Mouse (Mus musculus) CH12.LX (cell line): Measurements from ENCODE around the gene Gm20867. TPM values are rescaled to one million over a fixed set of nuclear protein-coding genes. Genes with fewer than 3 reads are reported as not detected.
"Not testable (repeated sequence)": the region's sequence is repeated elsewhere in the genome, so short reads cannot be mapped to it uniquely, and the experiment has no call there.

Experiments used
- DNase-seq: peaks from one replicate; pipeline ENCODE4 v3.0.0-alpha.2; 2013; ENCODE audit errors: extremely low read depth
- H3K27ac ChIP-seq: 2 replicates; pipeline ENCODE4 v1.5.1; 2012; ENCODE audit warnings: low read depth, mild to moderate bottlenecking, control low read depth, moderate library complexity; ENCODE audit not compliant: insufficient read depth
- H3K27me3 ChIP-seq: replicated peaks from 2 replicates; pipeline ENCODE3; 2012; ENCODE audit warnings: inconsistent platforms
- H3K36me3 ChIP-seq, 2 experiments: replicated peaks in 1 of 2; 2 replicates each; pipeline versions ENCODE3 to v1.6.1; 2012; ENCODE audit warnings: inconsistent platforms in 1 of 2, low read length in 1 of 2, mild to moderate bottlenecking in 1 of 2, mixed read lengths in 1 of 2, moderate library complexity in 1 of 2; ENCODE audit not compliant: control insufficient read depth in 1 of 2, insufficient read depth in 1 of 2
- H3K4me1 ChIP-seq, 2 experiments: 2 replicates each; pipeline ENCODE4 v1.6.1; 2012; ENCODE audit warnings: inconsistent platforms in 1 of 2, moderate library complexity in 1 of 2; ENCODE audit not compliant: insufficient read depth in 2 of 2, control insufficient read depth in 1 of 2
- H3K4me2 ChIP-seq: 2 replicates; pipeline ENCODE4 v1.6.1; 2012; ENCODE audit warnings: low read depth, mild to moderate bottlenecking, control low read depth; ENCODE audit not compliant: poor library complexity, insufficient read depth, severe bottlenecking
- H3K4me3 ChIP-seq, 3 experiments: fragments of 150-350 bp in 1 of 3; sonication (generic) in 1 of 3; replicated peaks in 1 of 3; 2 replicates each; pipeline versions ENCODE3 to v1.5.1; 2011 to 2012; ENCODE audit warnings: low read depth in 2 of 3, low read length in 2 of 3, mild to moderate bottlenecking in 2 of 3, moderate library complexity in 2 of 3, control low read depth in 1 of 3, improper control_type of control experiment in 1 of 3, inconsistent platforms in 1 of 3, mixed read lengths in 1 of 3; ENCODE audit not compliant: poor library complexity in 1 of 3
- H3K79me2 ChIP-seq: replicated peaks from 2 replicates; pipeline ENCODE4 v1.6.1; 2012; ENCODE audit warnings: mild to moderate bottlenecking, moderate library complexity; ENCODE audit not compliant: control insufficient read depth, poor library complexity, insufficient read depth, severe bottlenecking; ENCODE audit errors: extremely low read depth
- H3K9ac ChIP-seq: 2 replicates; pipeline ENCODE4 v1.6.1; 2012; ENCODE audit warnings: low read depth, mild to moderate bottlenecking, control low read depth, moderate library complexity; ENCODE audit not compliant: insufficient read depth
- H3K9me3 ChIP-seq: replicated peaks from 2 replicates; pipeline ENCODE3; 2012; ENCODE audit warnings: low read length, inconsistent platforms, mixed read lengths
- dilution Hi-C: fragments of 300-500 bp; cut with MboI; formaldehyde crosslinking; loops from 2 replicates; pipeline ENCODE4 v1.14.3; 2020; ENCODE audit warnings: low sequenced_read_pairs; ENCODE audit not compliant: extremely low pct_unique_long_range_greater_than_20kb, extremely low pct_ligation_motif_present
- in situ Hi-C: fragments of 300-500 bp; cut with MboI; formaldehyde crosslinking; loops from 3 replicates; pipeline ENCODE4 v1.14.3; 2019; ENCODE audit warnings: low sequenced_read_pairs, low pct_ligation_motif_present, low pct_unique_long_range_greater_than_20kb, mixed read lengths
- polyA plus RNA-seq: library from polyadenylated mRNA; unstranded; fragments of >175 nt; gene quantifications from 2 replicates; pipeline ENCODE4 v1.2.1, GENCODE M21; 2012; ENCODE audit warnings: low read depth; ENCODE audit not compliant: insufficient read length
- total RNA-seq, 2 experiments: library from RNA; depleted of rRNA; stranded (reverse); fragments of 300-350 nt in 1 of 2; fragments of >200 nt in 1 of 2; gene quantifications; 2 replicates each; pipeline ENCODE4 v1.2.3; 2012 to 2014

Gm20867 gene
- total RNA-seq (2012; rRNA removed) (not detected in 2 replicates), total RNA-seq (2014; rRNA removed) (not detected in 2 replicates), polyA plus RNA-seq (not detected in 2 replicates)

- not testable (repeated sequence) for H3K4me1 ChIP-seq, DNase-seq
These were observed at the start of gene Gm20867 for GRCm38 (mm10) chrY:77963104-77963503. Gene Gm20867, minus strand, starts transcription at chrY:77963204.

More at GRCm38 (mm10) chrY:77963104-77963503, at the start of gene Gm20867:
- H3K27ac ChIP-seq, H3K9me3 ChIP-seq, H3K79me2 ChIP-seq, in situ Hi-C loops, dilution Hi-C loops, H3K4me3 ChIP-seq, H3K4me2 ChIP-seq, H3K36me3 ChIP-seq, H3K9ac ChIP-seq, H3K27me3 ChIP-seq: not testable (repeated sequence)

Other genes starting within 250 kb of the Gm20867 start
- gene Gm29564, start 249.8 kb upstream of the Gm20867 start, total RNA-seq (2012; rRNA removed) = not detected in 2 replicates
- gene Gm29564, start 249.8 kb upstream of the Gm20867 start, total RNA-seq (2014; rRNA removed) = not detected in 2 replicates
- gene Gm29564, start 249.8 kb upstream of the Gm20867 start, polyA plus RNA-seq = not detected in 2 replicates